Mouse (Mus musculus) heart, embryonic 12.5 days (tissue): Measurements from ENCODE around the gene Rufy2. TPM values are rescaled to one million over a fixed set of nuclear protein-coding genes. Genes with fewer than 3 reads are reported as not detected.

Experiments used
- ATAC-seq: fragments of 200-750 bp; cut with Nextera tagmentation; 2 replicates; pipeline ENCODE4 v1.8.0; 2017; ENCODE audit warnings: moderate TSS enrichment, moderate library complexity; ENCODE audit not compliant: insufficient number of reproducible peaks, low FRiP score
- H3K27ac ChIP-seq: fragments of 300-500 bp; sonication (generic); 2 replicates; pipeline ENCODE4 v1.5.1; 2016; ENCODE audit warnings: mild to moderate bottlenecking, moderate library complexity; ENCODE audit not compliant: poor library complexity, severe bottlenecking
- H3K27me3 ChIP-seq: fragments of 300-500 bp; sonication (generic); replicated peaks from 2 replicates; pipeline ENCODE4 v1.6.1; 2016; ENCODE audit warnings: mild to moderate bottlenecking, moderate library complexity
- H3K36me3 ChIP-seq: fragments of 300-500 bp; sonication (generic); 2 replicates; pipeline ENCODE4 v1.6.1; 2016; ENCODE audit warnings: mild to moderate bottlenecking, moderate library complexity
- H3K4me1 ChIP-seq: fragments of 300-500 bp; sonication (generic); replicated peaks from 2 replicates; pipeline ENCODE4 v1.6.1; 2016; ENCODE audit warnings: mild to moderate bottlenecking
- H3K4me2 ChIP-seq: fragments of 300-500 bp; sonication (generic); 2 replicates; pipeline ENCODE4 v1.6.1; 2016; ENCODE audit warnings: mild to moderate bottlenecking, moderate library complexity
- H3K4me3 ChIP-seq: fragments of 300-500 bp; sonication (generic); 2 replicates; pipeline ENCODE4 v1.5.1; 2016; ENCODE audit warnings: mild to moderate bottlenecking
- H3K9ac ChIP-seq: fragments of 300-500 bp; sonication (generic); 2 replicates; pipeline ENCODE4 v1.6.1; 2016; ENCODE audit warnings: mild to moderate bottlenecking, moderate library complexity
- H3K9me3 ChIP-seq: fragments of 300-500 bp; sonication (generic); replicated peaks from 2 replicates; pipeline ENCODE4 v1.6.1; 2016; ENCODE audit warnings: mild to moderate bottlenecking, moderate library complexity
- WGBS: fragments of 180-500 bp; shearing (Covaris S2); methylation state at CpG from one replicate; pipeline ENCODE4 v1.1.7; 2016; 5-methylcytosine and 5-hydroxymethylcytosine counted together
- polyA plus RNA-seq: library from polyadenylated mRNA; unstranded; fragments of >200 nt; fragmentation: Nextera tagmentation; extraction: Ambion mirVana; gene quantifications from 2 replicates; pipeline ENCODE4 v1.2.1, GENCODE M21; 2016

The Rufy2 gene
- polyA plus RNA-seq, 1 experiment from 2014 or later, result 15.9 TPM

DNA sequence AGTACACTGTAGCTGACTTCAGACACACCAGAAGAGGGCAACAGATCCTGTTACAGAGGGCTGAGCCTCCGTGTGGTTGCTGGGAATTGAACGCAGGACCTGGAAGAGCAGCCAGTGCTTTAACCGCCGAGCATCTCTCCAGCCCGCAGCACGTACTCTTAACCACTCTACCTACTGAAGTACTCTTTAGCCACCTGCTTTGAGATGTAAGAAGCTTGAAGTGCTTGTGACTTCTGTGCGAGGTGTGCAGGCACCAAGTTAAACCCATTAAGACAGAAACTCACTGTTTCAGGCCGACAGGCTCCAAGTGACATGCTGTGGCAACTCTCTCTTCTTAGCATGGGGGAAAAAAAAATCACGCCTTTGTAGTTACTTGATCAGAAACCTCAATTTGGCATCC lies 34.1 kb downstream of the Rufy2 start:
- H3K36me3 ChIP-seq, result peaks cover 74% of the 10 kb centered on the region
- no peak for ATAC-seq
- WGBS, result 85% methylated on average over 9 of the region's 9 CpGs

GRCm38 (mm10) chr10:63019304-63019703 lies 39.3 kb downstream of the Rufy2 start:
- Histone ChIP-seq H3K36me3 (peaks cover 28% of the 10 kb centered on the region), H3K27ac (no peak overlapping the region), H3K27me3 (no peaks in the 10 kb centered on the region), H3K9ac (no peak overlapping the region), H3K4me1 (peaks cover 11% of the 10 kb centered on the region), H3K4me3 (no peak overlapping the region), H3K9me3 (no peaks in the 10 kb centered on the region), H3K4me2 (no peak overlapping the region)
- WGBS, result 93% methylated on average over 6 of the region's 6 CpGs
- ATAC-seq, result no peak

More for the DNA sequence above, 34.1 kb downstream of the Rufy2 start:
- H3K27ac ChIP-seq, result no peak overlapping the region
- no peaks in the 10 kb centered on the region for H3K4me1 ChIP-seq
- H3K4me3 ChIP-seq, result no peak overlapping the region
- H3K4me2 ChIP-seq, result no peak overlapping the region
- no peaks in the 10 kb centered on the region for H3K27me3 ChIP-seq
- no peak overlapping the region for H3K9ac ChIP-seq
- H3K9me3 ChIP-seq, result no peaks in the 10 kb centered on the region

GRCm38 (mm10) chr10:63021702-63022101 lies 41.7 kb downstream of the Rufy2 start:
- ATAC-seq, result no peak
- peaks cover 14% of the 10 kb centered on the region for H3K36me3 ChIP-seq

GRCm38 (mm10) chr10:63022541-63023120 lies 42.6 kb downstream of the Rufy2 start:
- peak overlapping the region; percentile 98 for H3K9ac ChIP-seq
- H3K27ac ChIP-seq, result peak overlapping the region; percentile 98
- H3K4me2 ChIP-seq, result peak overlapping the region; percentile 71
- no peaks in the 10 kb centered on the region for H3K27me3 ChIP-seq
- H3K36me3 ChIP-seq, result peaks cover 7% of the 10 kb centered on the region; the same call in 1 of the 2 replicates
- H3K9me3 ChIP-seq, result no peaks in the 10 kb centered on the region
- H3K4me3 ChIP-seq, result peak overlapping the region; percentile 77
- under 1% methylated on average over 27 of the region's 27 CpGs for WGBS
- no peak for ATAC-seq
- H3K4me1 ChIP-seq, result peaks cover 19% of the 10 kb centered on the region

More at GRCm38 (mm10) chr10:63021702-63022101, 41.7 kb downstream of the Rufy2 start:
- Histone ChIP-seq H3K4me3 (peak overlapping the region; percentile 77), H3K27me3 (no peaks in the 10 kb centered on the region), H3K4me1 (peaks cover 19% of the 10 kb centered on the region), H3K9me3 (no peaks in the 10 kb centered on the region), H3K4me2 (peak overlapping the region; percentile 70), H3K27ac (no peak overlapping the region), H3K9ac (peak overlapping the region; percentile 60; the same call in 1 of the 2 replicates)
- WGBS, result 52% methylated on average over 4 of the region's 4 CpGs

DNA sequence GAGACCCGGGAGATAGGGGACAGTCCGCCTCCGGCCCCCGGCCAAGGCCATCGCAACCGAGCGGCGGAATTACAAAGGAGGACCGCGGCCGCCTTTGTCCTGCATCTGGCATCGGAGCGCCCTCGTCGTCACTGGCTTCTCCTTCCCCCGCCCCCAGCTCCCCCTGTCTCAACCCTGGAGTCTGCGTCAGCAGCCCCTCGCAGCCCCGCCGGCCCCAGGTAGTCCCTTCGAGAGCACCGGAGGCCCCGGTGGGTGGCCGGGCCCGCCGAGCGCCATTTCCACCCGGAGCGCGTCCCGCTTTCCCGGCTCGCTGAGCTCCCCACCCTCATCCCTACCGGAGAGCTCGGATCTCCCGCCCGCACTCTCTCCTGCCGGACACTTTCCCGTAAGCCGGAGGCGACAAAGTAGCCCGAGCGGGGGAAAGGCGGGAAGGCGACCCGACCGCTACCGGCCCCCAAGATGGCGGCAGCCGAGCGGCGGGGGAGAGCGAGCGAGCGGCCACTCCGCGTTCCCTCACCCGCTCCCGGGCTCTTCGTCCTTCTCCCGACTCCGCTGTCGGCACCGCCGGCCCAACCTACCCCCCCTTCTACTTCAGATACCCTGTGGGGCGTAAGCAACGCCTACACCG lies 43.2 kb downstream of the Rufy2 start:
- ATAC-seq, result peak; percentile 64
- peak overlapping the region; percentile 98 for H3K27ac ChIP-seq
- peak overlapping the region; percentile 71 for H3K4me2 ChIP-seq
- H3K4me1 ChIP-seq, result peaks cover 19% of the 10 kb centered on the region
- no peaks in the 10 kb centered on the region for H3K9me3 ChIP-seq
- H3K27me3 ChIP-seq, result no peaks in the 10 kb centered on the region
- peak overlapping the region; percentile 77 for H3K4me3 ChIP-seq
- under 1% methylated on average over 68 of the region's 68 CpGs for WGBS
- H3K9ac ChIP-seq, result peak overlapping the region; percentile 98
- peaks cover 3% of the 10 kb centered on the region; the same call in 1 of the 2 replicates for H3K36me3 ChIP-seq

DNA sequence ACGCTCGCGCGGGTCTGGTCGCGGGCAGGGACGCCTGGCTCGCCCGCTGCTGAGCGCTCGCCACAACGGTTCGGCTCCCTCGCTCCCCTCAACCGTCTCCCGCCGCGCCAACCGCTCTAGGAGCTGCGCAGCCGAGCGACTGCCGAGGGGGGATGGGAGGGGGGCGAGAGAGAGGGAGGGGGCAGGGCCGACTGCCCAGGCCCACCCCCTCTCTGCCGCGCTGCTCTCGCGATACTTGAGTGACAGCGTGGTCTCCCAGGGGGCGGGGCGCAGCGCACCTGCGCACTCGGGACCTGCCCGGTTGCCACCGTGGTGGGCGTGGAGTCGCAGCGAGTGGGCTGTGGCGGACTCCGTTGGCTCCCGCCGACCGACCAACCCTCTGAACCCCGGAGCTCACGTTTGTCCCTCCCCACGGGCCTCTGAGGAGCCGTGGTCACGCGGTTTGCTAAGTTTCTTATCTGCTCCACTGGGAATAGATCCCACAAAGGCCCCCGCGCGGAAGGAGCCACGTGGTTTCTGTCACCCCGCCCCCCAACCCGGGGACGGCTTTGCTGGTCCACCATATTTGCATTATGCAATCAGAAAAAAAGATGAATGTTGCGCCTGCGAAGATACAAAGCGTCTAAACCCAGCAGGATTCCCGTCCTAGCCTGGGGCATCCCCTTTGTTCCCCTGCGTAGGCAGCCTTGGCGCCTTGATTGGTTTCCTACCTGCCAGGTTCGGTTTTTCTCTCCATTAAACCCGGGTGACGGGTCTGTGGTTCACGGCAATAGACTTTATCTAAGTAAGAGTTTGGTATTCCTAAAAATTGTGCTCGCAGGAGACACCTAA lies 43.9 kb downstream of the Rufy2 start, which contains the start of the genes Hnrnph3 and Pbld2:
Hnrnph3 (minus strand) TSS at position 469 of the 831 bp plus-strand sequence.
Pbld2 (plus strand) TSS at position 567 of the 831 bp plus-strand sequence.
- peak; percentile 97 for ATAC-seq
- peak within 1 kb of the TSS; percentile 77 for H3K4me3 ChIP-seq
- H3K4me1 ChIP-seq, result peaks cover 19% of the 10 kb centered on the region
- no peaks in the 10 kb centered on the region for H3K27me3 ChIP-seq
- H3K4me2 ChIP-seq, result peak within 1 kb of the TSS; percentile 71
- under 1% methylated on average over 66 of the region's 69 CpGs for WGBS
- H3K27ac ChIP-seq, result peak within 1 kb of the TSS; percentile 98
- H3K9ac ChIP-seq, result peak within 1 kb of the TSS; percentile 98
- H3K9me3 ChIP-seq, result no peaks in the 10 kb centered on the region
- H3K36me3 ChIP-seq, result no peaks in the 10 kb centered on the region

- Histone ChIP-seq H3K9ac (peak overlapping the region; percentile 74), H3K36me3 (no peaks in the 10 kb centered on the region), H3K9me3 (no peaks in the 10 kb centered on the region), H3K4me3 (peak overlapping the region; percentile 77), H3K27me3 (no peaks in the 10 kb centered on the region), H3K27ac (peak overlapping the region; percentile 98), H3K4me2 (peak overlapping the region; percentile 71), H3K4me1 (peaks cover 19% of the 10 kb centered on the region)
- WGBS, result under 1% methylated on average over 8 of the region's 8 CpGs
- peak; percentile 62 for ATAC-seq
Observed at GRCm38 (mm10) chr10:63024580-63024910, 44.5 kb downstream of the Rufy2 start.

DNA sequence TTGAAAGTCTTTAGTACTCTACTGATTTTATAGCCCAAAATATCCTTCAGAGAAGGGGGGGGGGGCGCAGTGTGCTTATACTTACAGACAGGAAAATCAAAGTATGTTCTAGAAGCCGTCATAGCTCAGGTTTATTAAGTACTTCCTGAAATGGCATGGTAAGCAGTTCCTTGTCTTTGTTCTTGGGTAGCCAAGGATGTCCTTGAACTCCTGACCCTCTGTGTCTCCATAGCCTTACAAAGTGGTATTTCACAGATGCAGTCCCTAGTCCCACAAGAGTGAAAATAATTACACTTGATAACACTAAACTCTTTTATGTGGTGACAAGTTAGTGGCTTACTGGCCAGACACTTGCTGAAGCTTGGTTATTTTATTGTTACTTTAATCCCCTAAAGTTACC lies 45.0 kb downstream of the Rufy2 start:
- 47% methylated on average over 2 of the region's 2 CpGs for WGBS

DNA sequence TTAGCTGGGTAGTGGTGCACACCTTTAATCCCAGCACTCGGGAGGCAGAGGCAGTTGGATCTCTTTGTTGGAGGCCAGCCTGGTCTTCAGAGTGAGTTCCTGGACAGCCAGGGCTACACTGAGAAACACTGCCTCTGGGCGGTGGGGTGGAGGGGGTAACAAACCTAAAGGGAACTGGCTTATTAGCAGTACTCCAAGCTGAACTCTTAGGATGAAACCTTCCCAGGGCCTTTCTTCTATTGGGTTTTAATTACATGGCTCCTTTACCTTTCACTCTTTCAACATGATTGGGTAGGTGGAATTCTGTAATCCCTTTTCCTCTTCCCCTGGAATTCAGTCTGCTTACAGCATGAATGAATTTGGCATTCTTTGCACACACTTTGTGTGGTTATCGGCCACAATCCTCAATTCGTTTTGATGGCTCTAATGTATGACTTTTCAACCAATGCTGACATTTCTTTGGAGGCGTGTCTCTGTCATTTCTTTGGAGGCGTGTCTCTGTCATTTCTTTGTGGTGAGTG lies 45.5 kb downstream of the Rufy2 start:
- Histone ChIP-seq H3K9ac (no peak overlapping the region), H3K4me1 (peaks cover 18% of the 10 kb centered on the region), H3K27ac (peak overlapping the region; percentile 98; the same call in 1 of the 2 replicates), H3K36me3 (no peaks in the 10 kb centered on the region), H3K9me3 (no peaks in the 10 kb centered on the region), H3K4me2 (peak overlapping the region; percentile 71; the same call in 1 of the 2 replicates), H3K4me3 (no peak overlapping the region), H3K27me3 (no peaks in the 10 kb centered on the region)
- no peak for ATAC-seq
- 82% methylated on average over 6 of the region's 6 CpGs for WGBS

More for the DNA sequence above, 45.0 kb downstream of the Rufy2 start:
- no peaks in the 10 kb centered on the region for H3K9me3 ChIP-seq
- peak overlapping the region; percentile 71 for H3K4me2 ChIP-seq
- no peak overlapping the region for H3K9ac ChIP-seq
- no peak for ATAC-seq
- no peaks in the 10 kb centered on the region for H3K36me3 ChIP-seq
- peaks cover 19% of the 10 kb centered on the region for H3K4me1 ChIP-seq
- no peaks in the 10 kb centered on the region for H3K27me3 ChIP-seq
- peak overlapping the region; percentile 98 for H3K27ac ChIP-seq
- peak overlapping the region; percentile 77 for H3K4me3 ChIP-seq

DNA sequence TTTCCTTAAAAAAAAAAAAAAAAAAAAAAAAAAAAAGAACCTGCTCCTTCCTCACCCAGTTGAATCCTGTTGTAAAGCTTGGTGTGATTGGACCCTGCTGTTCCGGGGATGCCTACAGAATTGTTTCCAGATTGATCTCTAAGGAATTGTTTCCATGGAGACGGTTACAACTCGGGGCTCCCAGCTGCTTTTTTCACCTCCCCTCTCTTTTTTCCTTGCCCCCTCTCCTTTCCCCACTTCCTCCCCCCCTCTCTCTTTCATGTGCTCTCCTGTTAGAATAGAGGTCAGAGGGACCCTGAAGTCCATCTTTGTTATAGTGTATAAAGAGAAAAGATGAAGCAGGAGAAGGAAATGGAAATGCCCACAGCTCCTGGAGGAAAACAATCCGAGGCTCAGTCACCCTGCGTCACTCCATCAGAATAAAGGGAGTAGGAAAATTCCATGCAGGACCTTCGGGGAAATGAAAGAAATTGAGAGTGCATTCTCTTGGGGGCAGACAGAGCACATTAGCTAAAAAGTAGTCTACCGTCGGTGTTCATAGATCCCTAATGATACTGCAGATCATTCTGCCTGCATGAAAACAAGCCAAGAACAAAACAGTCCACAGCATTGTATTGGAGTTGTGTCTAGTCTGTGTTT lies 46.3 kb downstream of the Rufy2 start:
- H3K4me1 ChIP-seq, result peaks cover 14% of the 10 kb centered on the region
- H3K4me2 ChIP-seq, result no peak overlapping the region
- no peaks in the 10 kb centered on the region for H3K9me3 ChIP-seq
- no peaks in the 10 kb centered on the region for H3K27me3 ChIP-seq
- ATAC-seq, result no peak
- H3K36me3 ChIP-seq, result no peaks in the 10 kb centered on the region
- 62% methylated on average over 8 of the region's 8 CpGs for WGBS
- H3K9ac ChIP-seq, result no peak overlapping the region
- no peak overlapping the region for H3K4me3 ChIP-seq
- H3K27ac ChIP-seq, result no peak overlapping the region
